Mouse (Mus musculus): ENCODE measurements at regions not wholly inside any gene's neighbourhood (a gene's known extent, or its start where the extent isn't known, plus 50 kb on each side); places are given as distances from the start of the nearest gene placed in this dataset.

- H3K4me2 ChIP-seq = peak overlapping the region; percentile 50
- H3K4me1 ChIP-seq = peaks cover 10% of the 10 kb centered on the region; the same call in 1 of the 2 replicates
- WGBS = 28% methylated on average over 19 of the region's 19 CpGs
- peak; percentile 83 for ATAC-seq (replicated peaks; ENCODE audit: low FRiP score)
- peak overlapping the region; percentile 21 for H3K4me3 ChIP-seq (replicated peaks)
- no peak overlapping the region for H3K9ac ChIP-seq
- no peaks in the 10 kb centered on the region for H3K9me3 ChIP-seq (replicated peaks)
- no peaks in the 10 kb centered on the region for H3K27me3 ChIP-seq
- H3K27ac ChIP-seq = no peak overlapping the region
- H3K36me3 ChIP-seq = no peaks in the 10 kb centered on the region
Observed at GRCm38 (mm10) chr7:36016926-36017753, 214.3 kb upstream of the Zfp507 start.

- H3K9ac ChIP-seq = no peak overlapping the region
- H3K27me3 ChIP-seq = no peaks in the 10 kb centered on the region
- H3K4me1 ChIP-seq = no peaks in the 10 kb centered on the region
- no peak overlapping the region for H3K4me2 ChIP-seq
- H3K9me3 ChIP-seq (replicated peaks) = no peaks in the 10 kb centered on the region
- no peak for ATAC-seq (replicated peaks; ENCODE audit: low FRiP score)
- H3K36me3 ChIP-seq = no peaks in the 10 kb centered on the region
- H3K4me3 ChIP-seq (replicated peaks) = no peak overlapping the region
- WGBS = 83% methylated on average over 5 of the region's 5 CpGs
- H3K27ac ChIP-seq = no peak overlapping the region
Observed at GRCm38 (mm10) chr7:35996609-35997008, 193.8 kb upstream of the Zfp507 start.

DNA sequence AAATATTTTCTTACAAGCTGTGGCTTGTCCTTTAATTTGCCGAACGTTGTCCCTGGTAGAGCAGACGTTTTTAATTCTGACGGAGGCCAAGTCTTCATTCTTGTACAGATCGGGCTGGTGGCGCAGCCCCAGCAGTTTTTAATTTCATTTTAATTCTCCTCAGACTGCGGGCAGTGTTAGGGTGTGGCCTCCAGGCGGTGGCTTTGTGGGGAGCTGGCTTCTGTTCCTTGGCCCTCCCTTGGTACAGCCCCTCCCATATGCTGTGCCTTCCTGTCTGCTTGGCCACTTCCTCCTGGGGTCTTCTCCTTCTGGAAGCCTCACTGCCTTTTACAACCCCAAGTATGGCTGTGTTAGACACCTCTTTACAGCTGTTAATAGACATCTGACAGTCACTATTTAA, 189.7 kb upstream of the Zfp507 start:
- Histone ChIP-seq H3K9me3 (replicated peaks) (no peaks in the 10 kb centered on the region), H3K27ac (no peak overlapping the region), H3K27me3 (no peaks in the 10 kb centered on the region), H3K4me1 (peaks cover 9% of the 10 kb centered on the region; the same call in 1 of the 2 replicates), H3K4me3 (replicated peaks) (no peak overlapping the region), H3K36me3 (no peaks in the 10 kb centered on the region), H3K9ac (no peak overlapping the region), H3K4me2 (no peak overlapping the region)
- 68% methylated on average over 8 of the region's 8 CpGs for WGBS
- ATAC-seq (replicated peaks; ENCODE audit: low FRiP score) = no peak

GRCm38 (mm10) chr7:35991141-35991540, 188.3 kb upstream of the Zfp507 start:
- H3K27ac ChIP-seq = no peak overlapping the region
- no peaks in the 10 kb centered on the region for H3K9me3 ChIP-seq (replicated peaks)
- H3K4me2 ChIP-seq = no peak overlapping the region
- H3K4me3 ChIP-seq (replicated peaks) = no peak overlapping the region
- 76% methylated on average over 5 of the region's 5 CpGs for WGBS
- H3K36me3 ChIP-seq = no peaks in the 10 kb centered on the region
- no peak overlapping the region for H3K9ac ChIP-seq
- no peaks in the 10 kb centered on the region for H3K27me3 ChIP-seq
- no peak for ATAC-seq (replicated peaks; ENCODE audit: low FRiP score)
- peaks cover 9% of the 10 kb centered on the region; the same call in 1 of the 2 replicates for H3K4me1 ChIP-seq

- H3K9ac ChIP-seq = no peak overlapping the region
- no peak for ATAC-seq (replicated peaks; ENCODE audit: low FRiP score)
- no peak overlapping the region for H3K4me3 ChIP-seq (replicated peaks)
- WGBS = 32% methylated on average over 8 of the region's 8 CpGs
- H3K4me1 ChIP-seq = peaks cover 9% of the 10 kb centered on the region; the same call in 1 of the 2 replicates
- H3K9me3 ChIP-seq (replicated peaks) = no peaks in the 10 kb centered on the region
- H3K36me3 ChIP-seq = no peaks in the 10 kb centered on the region
- no peaks in the 10 kb centered on the region for H3K27me3 ChIP-seq
- no peak overlapping the region for H3K4me2 ChIP-seq
- H3K27ac ChIP-seq = no peak overlapping the region
Observed at GRCm38 (mm10) chr7:35989456-35989855, 186.7 kb upstream of the Zfp507 start.

- ATAC-seq (replicated peaks; ENCODE audit: low FRiP score) = no peak
- H3K27me3 ChIP-seq = no peaks in the 10 kb centered on the region
- WGBS = 51% methylated on average over 13 of the region's 13 CpGs
- H3K4me1 ChIP-seq = peaks cover 9% of the 10 kb centered on the region; the same call in 1 of the 2 replicates
- H3K36me3 ChIP-seq = no peaks in the 10 kb centered on the region
- H3K9me3 ChIP-seq (replicated peaks) = no peaks in the 10 kb centered on the region
- H3K4me3 ChIP-seq (replicated peaks) = no peak overlapping the region
- peak overlapping the region; percentile 7; the same call in 1 of the 2 replicates for H3K27ac ChIP-seq
- H3K4me2 ChIP-seq = no peak overlapping the region
- no peak overlapping the region for H3K9ac ChIP-seq
Observed at GRCm38 (mm10) chr7:35988449-35989109, 185.8 kb upstream of the Zfp507 start.

DNA sequence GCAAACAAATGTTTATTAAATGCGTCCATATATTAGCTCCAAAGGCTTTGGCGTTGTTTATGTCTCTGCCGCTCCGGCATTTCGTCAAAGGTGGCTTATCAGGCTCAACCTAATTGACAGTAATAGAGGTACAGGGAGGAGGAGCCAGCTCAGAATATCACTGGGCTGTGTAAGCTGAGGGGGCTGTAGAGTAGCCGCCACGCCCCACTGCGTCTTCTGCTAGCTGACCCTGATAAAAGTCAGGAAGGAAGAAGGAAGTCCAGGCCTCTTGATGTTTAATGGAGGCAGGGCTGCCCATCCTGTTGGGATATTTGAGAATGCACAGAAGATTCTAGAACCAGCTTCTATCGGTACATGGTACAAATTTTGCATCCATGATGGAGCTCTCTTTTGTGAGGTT, 175.2 kb upstream of the Zfp507 start:
- no peak overlapping the region for H3K27ac ChIP-seq
- WGBS = 72% methylated on average over 9 of the region's 9 CpGs
- ATAC-seq (replicated peaks; ENCODE audit: low FRiP score) = no peak

DNA sequence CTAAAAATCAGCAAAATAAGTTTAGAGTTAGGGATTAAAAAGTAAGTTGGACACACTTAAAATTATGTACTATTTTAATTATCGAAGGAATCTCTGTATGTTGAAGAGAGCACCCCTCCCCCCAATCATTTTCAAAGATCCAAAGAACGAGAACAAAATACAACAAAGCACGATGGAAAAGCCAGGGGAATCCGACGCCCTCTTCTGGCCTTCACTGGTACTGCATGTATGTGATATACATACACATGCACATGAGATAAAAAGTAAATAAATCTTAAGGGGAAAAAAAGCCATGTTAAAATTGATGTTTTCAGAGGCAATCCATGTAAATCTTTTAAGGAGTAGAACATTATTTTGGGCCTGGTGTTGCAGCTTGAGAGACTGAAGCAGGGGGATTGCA, 155.9 kb upstream of the Zfp507 start:
- WGBS = 48% methylated on average over 5 of the region's 5 CpGs

More for the DNA sequence above, 175.2 kb upstream of the Zfp507 start:
- Histone ChIP-seq H3K36me3 (no peaks in the 10 kb centered on the region), H3K4me3 (replicated peaks) (no peak overlapping the region), H3K27me3 (no peaks in the 10 kb centered on the region), H3K9ac (no peak overlapping the region), H3K4me2 (no peak overlapping the region), H3K9me3 (replicated peaks) (no peaks in the 10 kb centered on the region), H3K4me1 (no peaks in the 10 kb centered on the region)

DNA sequence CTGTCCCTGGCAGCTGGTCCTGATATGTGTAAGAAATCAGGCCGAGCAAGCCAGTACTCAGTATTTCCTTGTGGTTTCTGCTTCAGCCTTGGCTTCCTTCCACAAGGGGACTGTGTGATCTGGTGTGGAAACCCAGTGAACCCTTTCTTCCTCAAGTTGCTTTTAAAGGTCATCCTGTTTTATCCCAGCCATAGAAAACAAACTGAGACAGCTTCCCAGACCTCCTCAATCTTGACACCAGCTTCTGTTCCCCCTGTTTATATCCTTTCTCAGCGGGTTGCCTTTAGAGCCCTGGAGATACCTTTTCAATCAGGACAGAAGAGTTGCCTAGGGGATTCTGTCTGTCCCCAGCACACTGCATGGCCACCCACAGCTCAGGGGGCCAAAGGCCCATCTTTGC, 155.2 kb upstream of the Zfp507 start:
- H3K4me1 ChIP-seq = peaks cover 11% of the 10 kb centered on the region; the same call in 1 of the 2 replicates
- 24% methylated on average over 2 of the region's 2 CpGs for WGBS
- no peaks in the 10 kb centered on the region for H3K9me3 ChIP-seq (replicated peaks)
- ATAC-seq (replicated peaks; ENCODE audit: low FRiP score) = no peak
- H3K4me2 ChIP-seq = no peak overlapping the region
- H3K36me3 ChIP-seq = no peaks in the 10 kb centered on the region
- no peak overlapping the region for H3K9ac ChIP-seq
- H3K4me3 ChIP-seq (replicated peaks) = no peak overlapping the region
- peak overlapping the region; percentile 45; the same call in 1 of the 2 replicates for H3K27ac ChIP-seq
- no peaks in the 10 kb centered on the region for H3K27me3 ChIP-seq

More for the DNA sequence above, 155.9 kb upstream of the Zfp507 start:
- ATAC-seq (replicated peaks; ENCODE audit: low FRiP score) = no peak
- H3K4me3 ChIP-seq (replicated peaks) = no peak overlapping the region
- no peaks in the 10 kb centered on the region for H3K36me3 ChIP-seq
- H3K27me3 ChIP-seq = no peaks in the 10 kb centered on the region
- H3K4me2 ChIP-seq = no peak overlapping the region
- no peak overlapping the region for H3K9ac ChIP-seq
- no peak overlapping the region for H3K27ac ChIP-seq
- no peaks in the 10 kb centered on the region for H3K9me3 ChIP-seq (replicated peaks)
- H3K4me1 ChIP-seq = peaks cover 11% of the 10 kb centered on the region; the same call in 1 of the 2 replicates

GRCm38 (mm10) chr7:35948794-35949193, 146.0 kb upstream of the Zfp507 start:
- Histone ChIP-seq H3K4me2 (peak overlapping the region; percentile 53), H3K4me3 (replicated peaks) (peak overlapping the region; percentile 14), H3K27me3 (no peaks in the 10 kb centered on the region), H3K36me3 (no peaks in the 10 kb centered on the region), H3K9ac (no peak overlapping the region), H3K27ac (peak overlapping the region; percentile 60), H3K9me3 (replicated peaks) (no peaks in the 10 kb centered on the region), H3K4me1 (peaks cover 13% of the 10 kb centered on the region)
- 6% methylated on average over 6 of the region's 6 CpGs for WGBS
- no peak for ATAC-seq (replicated peaks; ENCODE audit: low FRiP score)

- ATAC-seq (replicated peaks; ENCODE audit: low FRiP score) = peak; percentile 80
- 2% methylated on average over 13 of the region's 13 CpGs for WGBS
- peak overlapping the region; percentile 14 for H3K4me3 ChIP-seq (replicated peaks)
- H3K9ac ChIP-seq = no peak overlapping the region
- H3K27ac ChIP-seq = peak overlapping the region; percentile 60
- no peaks in the 10 kb centered on the region for H3K9me3 ChIP-seq (replicated peaks)
- H3K4me1 ChIP-seq = peaks cover 13% of the 10 kb centered on the region
- no peaks in the 10 kb centered on the region for H3K36me3 ChIP-seq
- no peaks in the 10 kb centered on the region for H3K27me3 ChIP-seq
- H3K4me2 ChIP-seq = peak overlapping the region; percentile 53
Observed at GRCm38 (mm10) chr7:35948389-35948788, 145.6 kb upstream of the Zfp507 start.

DNA sequence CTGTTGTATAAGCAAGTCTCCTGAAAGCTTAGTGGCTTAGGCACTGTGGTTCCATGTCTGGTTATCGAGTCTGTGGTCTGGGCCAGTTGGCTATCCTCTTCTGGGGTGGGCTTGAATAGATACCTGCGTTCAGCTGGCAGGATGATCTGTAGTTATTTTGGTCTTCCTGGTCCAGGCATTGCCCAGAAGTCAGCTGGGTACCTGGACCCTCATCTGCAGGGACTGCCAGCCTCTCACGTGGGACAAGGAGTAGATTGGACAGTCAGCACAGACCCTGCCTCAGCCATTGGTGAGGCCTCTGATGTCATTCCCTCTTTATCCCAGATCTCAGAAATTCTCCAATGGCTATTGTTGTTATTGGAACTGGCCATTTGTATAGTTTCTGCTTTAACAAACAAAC, 138.3 kb upstream of the Zfp507 start:
- WGBS = 83% methylated on average over 3 of the region's 3 CpGs
- H3K9me3 ChIP-seq (replicated peaks) = no peaks in the 10 kb centered on the region
- no peak for ATAC-seq (replicated peaks; ENCODE audit: low FRiP score)

More for the DNA sequence above, 138.3 kb upstream of the Zfp507 start:
- Histone ChIP-seq H3K4me3 (replicated peaks) (no peak overlapping the region), H3K27me3 (no peaks in the 10 kb centered on the region), H3K4me2 (no peak overlapping the region), H3K36me3 (no peaks in the 10 kb centered on the region), H3K9ac (no peak overlapping the region), H3K4me1 (no peaks in the 10 kb centered on the region), H3K27ac (no peak overlapping the region)

Data from kidney, embryonic 15.5 days (tissue).